Mouse (Mus musculus) bone marrow macrophage, adult 2 months (primary cell): Measurements from ENCODE around the gene Myo9a.

Source experiments
- CTCF ChIP-seq: IDR thresholded peaks from 2 replicates; pipeline ENCODE4 v1.5.1; 2012; ENCODE audit warnings: low read depth, mild to moderate bottlenecking, low read length, moderate library complexity
- POLR2A ChIP-seq: IDR thresholded peaks from 2 replicates; pipeline ENCODE4 v1.6.1; 2012; ENCODE audit warnings: mild to moderate bottlenecking, low read depth, low read length, borderline replicate concordance

GRCm38 (mm10) chr9:59914761-59915160, 164.1 kb downstream of the Myo9a start:
- TF ChIP-seq POLR2A (no peak), CTCF (no peak)
